Mouse (Mus musculus) liver, embryonic 14.5 days (tissue): Measurements from ENCODE around the gene Uvrag. TPM values are rescaled to one million over a fixed set of nuclear protein-coding genes. Genes with fewer than 3 reads are reported as not detected.

Experiments used
- ATAC-seq: fragments of 200-750 bp; cut with Nextera tagmentation; 2 replicates; pipeline ENCODE4 v1.8.0; 2017; ENCODE audit warnings: moderate number of reproducible peaks, mild to moderate bottlenecking, moderate library complexity; ENCODE audit not compliant: insufficient read depth
- DNase-seq, 3 experiments: peaks; one replicate each; pipeline ENCODE4 v3.0.0-alpha.2; 2012 to 2013; ENCODE audit warnings: low read depth in 3 of 3, low spot score in 3 of 3
- H3K27ac ChIP-seq: fragments of 300-500 bp; sonication (generic); 2 replicates; pipeline ENCODE4 v1.5.1; 2014; ENCODE audit warnings: moderate library complexity, mild to moderate bottlenecking, control low read depth, inconsistent platforms
- H3K27me3 ChIP-seq: fragments of 300-500 bp; sonication (generic); 2 replicates; pipeline ENCODE4 v1.6.1; 2014; ENCODE audit warnings: mild to moderate bottlenecking, low read length, moderate library complexity; ENCODE audit not compliant: control insufficient read depth, insufficient read depth
- H3K36me3 ChIP-seq: fragments of 300-500 bp; sonication (generic); replicated peaks from 2 replicates; pipeline ENCODE4 v1.6.1; 2014; ENCODE audit warnings: low read depth; ENCODE audit not compliant: control insufficient read depth, insufficient read depth
- H3K4me1 ChIP-seq, 2 experiments: fragments of 200-500 bp in 1 of 2; fragments of 300-500 bp in 1 of 2; sonication (generic) in 1 of 2; replicated peaks; 2 replicates each; pipeline ENCODE4 v1.6.1; 2012 to 2014; ENCODE audit warnings: antibody characterized with exemption in 1 of 2, inconsistent platforms in 1 of 2, low read length in 1 of 2; ENCODE audit not compliant: control insufficient read depth in 2 of 2, insufficient read depth in 2 of 2
- H3K4me2 ChIP-seq: fragments of 300-500 bp; sonication (generic); 2 replicates; pipeline ENCODE4 v1.6.1; 2014; ENCODE audit warnings: low read depth, mild to moderate bottlenecking, control low read depth, moderate library complexity
- H3K4me3 ChIP-seq, 2 experiments: fragments of 200-500 bp in 1 of 2; fragments of 300-500 bp in 1 of 2; sonication (generic) in 1 of 2; 2 replicates each; pipeline ENCODE4 v1.5.1; 2012 to 2014; ENCODE audit warnings: low read depth in 2 of 2, low read length in 2 of 2, mild to moderate bottlenecking in 2 of 2, control low read depth in 1 of 2, inconsistent platforms in 1 of 2, moderate library complexity in 1 of 2; ENCODE audit not compliant: insufficient read depth in 1 of 2
- H3K9ac ChIP-seq: fragments of 300-500 bp; sonication (generic); replicated peaks from 2 replicates; pipeline ENCODE4 v1.6.1; 2014; ENCODE audit warnings: mild to moderate bottlenecking, control low read depth, moderate library complexity
- H3K9me3 ChIP-seq: fragments of 300-500 bp; sonication (generic); 2 replicates; pipeline ENCODE4 v1.6.1; 2016; ENCODE audit warnings: low read length, mixed read lengths; ENCODE audit not compliant: control insufficient read depth
- CTCF ChIP-seq: IDR thresholded peaks from 2 replicates; pipeline ENCODE4 v1.5.1; 2016; ENCODE audit warnings: antibody characterized with exemption, low read depth, control low read depth
- EP300 ChIP-seq: IDR thresholded peaks from 2 replicates; pipeline ENCODE4 v1.6.1; 2016; ENCODE audit warnings: antibody characterized with exemption, low read depth
- WGBS: fragments of 180-500 bp; shearing (Covaris S2); extraction: QIAGEN DNeasy Blood & Tissue Kit; methylation state at CpG from one replicate; pipeline ENCODE4 v1.1.7; 2014; ENCODE audit not compliant: insufficient replicate concordance; 5-methylcytosine and 5-hydroxymethylcytosine counted together
- polyA plus RNA-seq, 2 experiments: library from polyadenylated mRNA; depleted of rRNA in 1 of 2; stranded (reverse) in 1 of 2; unstranded in 1 of 2; fragments of >200 nt; fragmentation: Nextera tagmentation in 1 of 2; extraction: Ambion mirVana in 1 of 2; gene quantifications; 2 replicates each; pipeline versions ENCODE4 v1.2.1 to v1.2.3; 2012 to 2014

Gene Uvrag
- polyA plus RNA-seq, 2 experiments, result 3.9 to 5.7 TPM

- no peak for TF ChIP-seq EP300
- no peak for TF ChIP-seq CTCF
- no peaks in the 10 kb centered on the region for H3K9me3 ChIP-seq
- H3K4me1 ChIP-seq, result 0 out of 4 replicates have a peak, but pooled peaks cover 0 to 2% of the 10 kb centered on the region in 2 experiments
- H3K9ac ChIP-seq, result no peak overlapping the region
- no peak overlapping the region for H3K27ac ChIP-seq
- H3K27me3 ChIP-seq, result no peaks in the 10 kb centered on the region
- DNase-seq (no peak), ATAC-seq (no peak)
- no peak overlapping the region for H3K4me3 ChIP-seq
- no peaks in the 10 kb centered on the region for H3K36me3 ChIP-seq
- H3K4me2 ChIP-seq, result no peak overlapping the region
- WGBS, result 72% methylated on average over 20 of the region's 20 CpGs
These were observed 203.7 kb downstream of the Uvrag start for GRCm38 (mm10) chr7:98937079-98937813.

GRCm38 (mm10) chr7:98935757-98936156 lies 205.2 kb downstream of the Uvrag start:
- no peaks in the 10 kb centered on the region for H3K9me3 ChIP-seq

GRCm38 (mm10) chr7:98935193-98935592 lies 205.7 kb downstream of the Uvrag start:
- no peak for ATAC-seq

More at GRCm38 (mm10) chr7:98935757-98936156, 205.2 kb downstream of the Uvrag start:
- ATAC-seq (no peak), DNase-seq (no peak)
- H3K36me3 ChIP-seq, result no peaks in the 10 kb centered on the region
- no peak overlapping the region for H3K27ac ChIP-seq
- no peak overlapping the region for H3K9ac ChIP-seq
- 56% methylated on average over 6 of the region's 6 CpGs for WGBS
- no peak overlapping the region for H3K4me2 ChIP-seq
- H3K4me3 ChIP-seq, result no peak overlapping the region
- 0 out of 4 replicates have a peak, but pooled peaks cover 0 to 2% of the 10 kb centered on the region in 2 experiments for H3K4me1 ChIP-seq
- TF ChIP-seq EP300 (no peak), CTCF (no peak)
- H3K27me3 ChIP-seq, result no peaks in the 10 kb centered on the region

GRCm38 (mm10) chr7:98928336-98929025 lies 212.5 kb downstream of the Uvrag start:
- no peak overlapping the region for H3K27ac ChIP-seq
- TF ChIP-seq EP300 (no peak), CTCF (no peak)
- no peaks in the 10 kb centered on the region for H3K27me3 ChIP-seq
- H3K9me3 ChIP-seq, result no peaks in the 10 kb centered on the region
- DNase-seq (no peak), ATAC-seq (no peak)
- H3K4me3 ChIP-seq, result no peak overlapping the region
- H3K4me2 ChIP-seq, result no peak overlapping the region
- 67% methylated on average over 7 of the region's 7 CpGs for WGBS
- no peaks in the 10 kb centered on the region for H3K4me1 ChIP-seq
- H3K36me3 ChIP-seq, result no peaks in the 10 kb centered on the region
- H3K9ac ChIP-seq, result no peak overlapping the region

More at GRCm38 (mm10) chr7:98935193-98935592, 205.7 kb downstream of the Uvrag start:
- TF ChIP-seq CTCF (no peak), EP300 (no peak)
- no peak overlapping the region for H3K4me3 ChIP-seq
- H3K9me3 ChIP-seq, result no peaks in the 10 kb centered on the region
- H3K27ac ChIP-seq, result no peak overlapping the region
- no peaks in the 10 kb centered on the region for H3K27me3 ChIP-seq
- no peak overlapping the region for H3K4me2 ChIP-seq
- no peaks in the 10 kb centered on the region for H3K36me3 ChIP-seq
- H3K4me1 ChIP-seq, result 0 out of 4 replicates have a peak, but pooled peaks cover 0 to 2% of the 10 kb centered on the region in 2 experiments
- DNase-seq, result no peak
- no peak overlapping the region for H3K9ac ChIP-seq
- WGBS, result 74% methylated on average over 10 of the region's 10 CpGs

- no peak for DNase-seq
- Histone ChIP-seq H3K9me3 (no peaks in the 10 kb centered on the region), H3K36me3 (no peaks in the 10 kb centered on the region), H3K9ac (no peak overlapping the region), H3K4me3 (no peak overlapping the region), H3K27ac (no peak overlapping the region), H3K4me1 (no peaks in the 10 kb centered on the region), H3K4me2 (no peak overlapping the region), H3K27me3 (no peaks in the 10 kb centered on the region)
- no peak for ATAC-seq
- WGBS, result 83% methylated on average over 10 of the region's 10 CpGs
- TF ChIP-seq CTCF (no peak), EP300 (no peak)
These were observed 213.9 kb downstream of the Uvrag start for GRCm38 (mm10) chr7:98926906-98927528.
